Mouse (Mus musculus) retina, postnatal 7 days (tissue): ENCODE results near the gene Antxr1.

Source experiments
- DNase-seq: peaks from one replicate; pipeline ENCODE4 v3.0.0-alpha.2; 2012; ENCODE audit warnings: low read depth, low spot score

Antxr1 gene

DNA sequence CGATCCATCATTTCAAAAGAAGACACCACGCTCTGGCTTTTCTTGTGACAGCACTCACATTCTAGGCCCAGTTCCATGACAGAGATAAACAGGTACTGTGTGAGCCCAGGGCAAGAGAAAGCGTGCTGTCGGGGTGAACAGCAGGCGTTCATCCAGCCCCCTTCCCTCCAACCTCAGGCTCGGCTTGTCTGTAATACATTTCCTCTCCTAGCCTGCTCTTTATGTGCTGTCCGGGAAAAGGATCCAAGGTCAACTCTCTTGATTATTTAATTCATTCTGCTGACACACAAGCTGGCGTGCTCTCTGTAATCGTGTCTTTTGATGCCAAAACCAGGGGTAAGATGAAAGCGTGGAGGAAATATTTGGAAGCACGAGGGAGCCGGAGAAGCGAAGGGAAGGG lies 192.0 kb downstream of the Antxr1 start:
- DNase-seq, result no peak

DNA sequence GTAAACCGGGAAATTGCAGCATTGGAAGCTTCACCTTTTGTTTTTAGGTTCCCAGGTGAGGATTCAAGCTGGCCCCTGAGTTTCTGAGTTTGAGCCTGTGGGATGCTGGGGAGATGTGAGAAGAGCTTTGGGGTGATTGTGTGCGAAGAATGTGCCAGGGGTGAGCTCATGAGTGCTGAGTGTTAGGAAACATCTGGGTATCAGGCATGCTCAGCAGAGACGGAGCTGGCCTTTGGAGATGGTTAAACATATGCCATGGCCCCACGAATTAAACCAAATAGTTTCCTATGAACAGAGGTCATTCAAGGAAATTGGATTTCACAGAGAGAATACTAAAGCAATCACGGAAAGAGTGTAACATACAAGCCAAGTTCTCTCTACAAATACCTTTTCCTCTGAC lies 193.4 kb downstream of the Antxr1 start:
- no peak for DNase-seq

DNA sequence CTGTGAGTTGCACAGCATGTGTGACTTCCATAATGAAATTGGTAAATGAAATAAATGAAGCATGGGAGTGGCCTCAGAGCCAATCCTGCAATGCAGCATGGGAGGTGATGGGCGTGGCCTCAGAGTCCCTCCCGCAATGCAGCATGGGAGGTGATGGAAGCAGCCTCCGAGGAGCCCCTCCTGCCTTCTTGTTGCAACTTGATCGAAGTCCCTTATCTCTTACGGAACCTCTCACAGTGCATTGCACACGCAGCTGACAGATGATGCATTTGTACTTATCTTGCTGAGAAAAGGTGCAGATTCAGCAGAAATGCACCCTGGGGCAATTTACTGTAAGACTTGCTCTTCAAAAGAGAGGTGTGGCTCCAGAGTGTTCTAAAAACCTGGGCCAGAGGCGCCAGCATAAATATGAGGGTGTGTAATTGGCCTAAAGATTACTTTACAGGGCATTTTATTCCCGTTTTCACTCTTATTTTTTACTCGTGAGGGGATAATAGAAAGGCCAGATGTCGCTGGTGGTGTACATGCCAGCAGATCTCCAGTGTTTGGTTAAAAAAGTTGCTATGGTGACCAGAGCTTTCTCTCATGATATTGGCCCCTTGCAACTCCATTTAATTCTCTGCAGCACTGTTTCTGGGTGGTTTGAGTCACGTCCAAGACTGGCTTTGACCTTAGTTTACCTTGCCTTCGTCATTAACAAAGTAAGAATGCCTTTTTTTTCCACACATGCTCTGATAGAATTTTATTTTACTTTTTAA lies 195.6 kb downstream of the Antxr1 start:
- no peak for DNase-seq

DNA sequence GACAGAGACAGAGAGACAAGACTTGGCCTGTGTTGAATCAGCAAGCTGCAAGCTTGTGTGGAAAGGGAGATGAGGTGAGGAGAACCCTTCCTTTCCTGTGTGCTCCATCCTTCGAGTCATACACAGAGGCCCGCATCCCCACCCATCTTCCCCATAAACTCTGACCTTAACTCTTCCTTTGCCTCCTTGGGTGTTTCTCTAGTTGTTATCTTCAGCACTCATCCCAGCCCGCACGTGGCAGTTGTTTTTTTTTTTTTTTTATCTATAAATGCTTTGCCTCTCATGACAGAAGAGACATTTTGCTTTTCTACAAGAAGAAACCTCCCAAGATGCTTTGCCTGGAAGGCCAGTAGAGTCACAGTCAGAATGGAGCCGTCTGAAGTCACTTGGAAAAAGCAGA lies 197.1 kb downstream of the Antxr1 start:
- DNase-seq, result no peak

DNA sequence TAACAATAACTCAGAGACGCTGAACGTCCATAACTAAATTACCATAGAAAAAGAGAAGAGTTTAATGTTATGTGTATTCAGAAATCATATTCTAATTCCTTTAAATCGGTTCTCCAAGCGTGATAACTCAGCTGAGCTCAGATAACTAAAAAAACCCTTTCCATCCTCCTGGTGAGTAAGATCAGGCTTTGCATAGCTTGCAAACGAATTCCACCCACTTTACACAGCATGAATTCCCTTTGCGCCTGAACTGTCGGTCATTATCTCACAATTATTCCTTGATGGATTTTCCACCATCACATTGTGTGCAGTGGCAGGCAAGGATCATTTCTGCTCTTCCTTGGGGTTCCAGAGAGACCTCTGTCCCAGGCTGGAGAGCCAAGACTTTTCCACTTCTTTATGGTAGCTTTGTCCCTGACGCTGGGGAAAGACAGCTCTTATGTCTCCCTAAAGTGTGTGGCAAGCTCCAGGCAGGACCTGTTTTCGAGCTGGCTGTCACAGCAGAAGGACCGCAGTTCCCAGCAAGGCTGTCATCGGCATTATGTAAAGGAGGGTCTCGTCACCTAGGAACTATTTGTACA lies 201.6 kb downstream of the Antxr1 start:
- no peak for DNase-seq

DNA sequence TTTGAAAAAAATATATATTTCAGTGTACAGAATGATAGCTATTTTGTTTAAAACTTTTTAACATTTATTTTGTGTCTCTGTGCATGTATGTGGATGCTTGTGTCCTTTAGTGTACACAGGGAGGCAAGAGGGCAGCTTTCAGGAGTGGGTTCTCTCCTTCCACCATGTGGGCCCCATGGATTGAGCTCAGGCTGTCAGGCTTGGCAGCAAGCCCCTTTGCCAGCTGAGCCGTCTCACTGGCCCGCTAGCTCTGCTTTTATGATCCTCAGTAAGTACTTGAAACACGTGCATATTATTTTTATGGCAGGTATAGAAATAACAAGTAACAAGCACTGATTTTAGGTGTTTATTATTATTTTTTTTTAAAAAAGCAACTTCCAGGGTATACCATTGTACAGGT lies 202.1 kb downstream of the Antxr1 start:
- no peak for DNase-seq

DNA sequence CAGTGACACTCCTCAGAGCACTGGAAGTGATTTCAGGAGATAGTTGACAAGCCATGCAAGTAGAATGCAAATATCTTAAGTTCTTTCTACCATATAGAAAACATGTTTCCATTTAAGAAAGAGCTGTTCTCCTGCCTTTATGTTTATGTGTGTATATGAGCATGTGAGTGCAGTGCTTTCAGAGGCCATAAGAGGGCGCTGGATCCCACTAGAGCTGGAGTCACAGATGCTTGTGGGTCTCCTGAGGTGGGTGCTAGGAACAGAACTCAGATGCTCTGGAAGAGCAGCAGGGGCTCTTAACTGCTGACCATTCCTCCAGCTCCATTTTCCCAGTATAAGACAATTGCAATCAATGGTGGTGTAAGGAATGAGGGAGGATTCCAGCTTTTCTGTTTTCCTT lies 204.5 kb downstream of the Antxr1 start:
- no peak for DNase-seq

DNA sequence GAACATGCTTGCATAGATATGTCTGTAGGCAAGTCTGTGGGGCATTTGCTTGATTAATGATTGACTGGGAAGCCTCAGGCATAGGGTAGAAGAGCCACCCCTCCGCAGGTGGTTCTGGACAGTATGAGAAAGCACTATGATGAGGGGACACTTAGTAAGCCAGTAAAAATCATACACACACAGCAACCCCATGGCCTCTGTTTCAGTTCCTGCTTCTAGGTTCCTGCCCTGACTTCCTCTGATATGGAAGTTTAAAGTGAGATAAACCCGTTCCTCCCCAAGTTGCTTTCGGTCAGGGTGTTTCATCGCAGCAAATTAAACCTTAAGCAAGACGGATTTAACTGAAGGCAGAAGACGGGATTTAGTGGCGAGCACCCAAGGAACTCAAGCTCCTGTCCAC lies 205.0 kb downstream of the Antxr1 start:
- no peak for DNase-seq

DNA sequence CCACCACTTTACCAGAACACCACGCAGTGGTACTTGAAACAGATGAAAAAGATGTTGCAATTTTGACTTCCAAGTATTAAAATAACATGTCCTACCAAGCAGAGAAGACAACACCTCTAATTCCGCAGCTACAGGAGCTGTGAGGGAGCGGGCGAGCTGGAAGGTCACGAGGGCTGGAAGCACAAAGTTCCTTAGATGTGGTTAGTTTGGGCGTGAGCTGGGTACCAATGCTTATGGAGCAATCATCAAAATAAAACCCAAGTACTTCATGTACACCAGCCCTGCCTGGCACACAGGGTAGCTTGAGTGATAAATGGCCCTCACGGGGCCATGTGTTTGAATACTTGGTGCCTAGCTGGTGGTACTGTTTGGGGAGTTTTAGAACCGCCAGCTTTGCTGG lies 205.8 kb downstream of the Antxr1 start:
- DNase-seq, result no peak

DNA sequence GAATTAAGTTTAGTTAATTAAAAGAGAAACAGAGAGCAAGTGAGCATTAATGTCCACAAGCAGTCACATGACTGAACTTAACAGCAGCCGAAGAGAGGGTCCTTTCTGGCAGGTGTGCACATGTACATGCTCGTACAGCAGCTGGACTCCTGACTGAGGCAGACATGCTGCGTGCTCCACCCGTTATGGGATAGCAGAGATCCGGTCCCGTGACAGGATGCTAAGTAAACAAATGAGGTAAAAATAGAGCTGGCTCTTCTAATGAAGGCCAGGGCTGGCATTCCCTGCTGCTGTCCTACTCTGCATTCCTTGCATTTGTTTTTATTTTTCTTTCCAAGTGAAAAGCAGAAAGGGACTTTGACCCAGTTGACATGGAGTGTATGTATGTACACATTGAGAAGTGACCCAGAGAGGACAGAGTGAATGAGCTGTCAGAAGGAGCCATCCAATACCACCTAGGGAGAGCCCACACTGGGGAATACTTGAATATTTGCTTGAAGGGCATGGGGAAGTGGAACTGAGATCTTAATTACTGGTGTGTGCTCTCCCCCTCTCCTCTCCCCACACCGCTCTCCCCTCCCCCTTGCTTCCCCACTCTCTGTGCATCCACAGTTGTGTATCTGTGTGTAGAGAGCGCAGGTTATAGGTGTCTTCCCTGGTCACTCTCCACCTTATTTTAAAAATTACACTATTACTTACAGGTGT lies 208.4 kb downstream of the Antxr1 start:
- no peak for DNase-seq

DNA sequence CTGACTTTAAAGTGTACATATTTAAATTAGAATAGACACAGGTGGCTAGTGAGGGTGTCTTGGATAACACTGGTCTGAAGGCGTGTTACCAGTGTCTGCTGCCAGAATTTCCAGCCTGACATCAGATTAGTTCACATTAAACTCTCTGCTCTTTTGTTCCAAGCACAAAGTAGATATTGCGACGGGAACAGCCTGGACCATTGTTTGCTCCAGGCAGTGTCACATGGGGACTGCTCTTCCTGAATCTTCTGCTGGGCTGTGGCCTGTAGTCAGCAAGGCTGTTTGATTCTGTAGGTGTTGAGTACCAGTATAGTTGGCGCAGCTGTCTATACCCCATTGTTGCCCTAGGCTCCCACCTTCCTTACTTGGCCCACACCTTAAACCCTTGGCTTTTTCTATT lies 211.6 kb downstream of the Antxr1 start:
- no peak for DNase-seq

DNA sequence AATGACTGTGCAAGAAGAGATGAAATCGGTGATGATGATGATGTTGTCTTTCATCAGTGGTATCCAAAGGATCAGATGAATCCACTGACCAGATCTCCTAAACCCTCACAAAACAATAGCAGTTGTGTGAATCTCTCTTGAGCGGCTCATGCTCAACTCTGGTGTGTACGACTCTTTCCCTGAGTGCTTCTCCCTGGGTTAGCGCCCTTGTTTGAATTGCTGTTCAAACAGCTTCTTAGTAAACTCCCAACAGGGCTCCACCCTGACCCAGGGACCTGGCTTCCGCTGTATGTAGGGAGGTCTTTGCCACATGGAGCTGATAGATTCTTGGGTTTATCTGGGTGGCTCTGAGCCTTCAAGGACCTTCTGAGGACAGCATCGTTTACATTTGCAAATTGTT lies 212.2 kb downstream of the Antxr1 start:
- no peak for DNase-seq

DNA sequence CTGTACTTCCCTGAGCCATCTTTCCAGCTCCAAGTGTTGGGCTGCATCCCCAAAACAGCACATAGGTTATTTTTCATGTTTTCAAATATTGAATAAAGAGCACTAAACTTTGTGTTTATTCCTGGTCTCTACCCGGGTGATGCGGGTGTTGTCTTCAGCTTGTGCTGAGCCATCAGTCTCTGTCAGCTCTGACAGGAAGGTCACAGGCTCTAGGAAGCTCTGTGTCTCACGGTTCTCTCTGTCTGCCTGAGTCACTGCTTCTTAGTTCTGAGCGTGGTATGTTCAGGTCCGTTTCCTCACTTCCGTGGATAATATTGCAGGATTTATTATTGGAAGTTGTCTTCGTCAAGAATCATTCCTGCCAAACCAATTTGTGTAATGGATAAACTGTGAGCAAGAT lies 213.7 kb downstream of the Antxr1 start:
- no peak for DNase-seq

DNA sequence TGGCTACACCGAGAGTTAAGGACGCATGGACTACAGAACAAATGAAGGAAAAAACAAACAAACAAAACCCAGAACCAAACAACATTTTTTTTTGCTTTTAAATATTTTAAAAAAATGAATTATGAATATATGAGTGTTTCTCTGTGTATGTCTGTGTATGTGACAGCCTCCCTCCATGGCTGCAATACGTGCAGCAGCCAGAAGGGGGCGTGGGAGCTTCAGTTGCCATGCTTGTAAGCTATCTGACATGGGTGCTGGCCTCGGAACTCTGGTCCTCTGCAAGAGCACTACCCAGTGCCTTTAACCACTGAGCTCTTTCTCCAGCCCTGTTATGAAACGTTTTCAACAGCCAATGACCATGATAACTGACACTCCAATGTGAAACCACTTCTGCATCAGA lies 215.0 kb downstream of the Antxr1 start:
- DNase-seq, result no peak

DNA sequence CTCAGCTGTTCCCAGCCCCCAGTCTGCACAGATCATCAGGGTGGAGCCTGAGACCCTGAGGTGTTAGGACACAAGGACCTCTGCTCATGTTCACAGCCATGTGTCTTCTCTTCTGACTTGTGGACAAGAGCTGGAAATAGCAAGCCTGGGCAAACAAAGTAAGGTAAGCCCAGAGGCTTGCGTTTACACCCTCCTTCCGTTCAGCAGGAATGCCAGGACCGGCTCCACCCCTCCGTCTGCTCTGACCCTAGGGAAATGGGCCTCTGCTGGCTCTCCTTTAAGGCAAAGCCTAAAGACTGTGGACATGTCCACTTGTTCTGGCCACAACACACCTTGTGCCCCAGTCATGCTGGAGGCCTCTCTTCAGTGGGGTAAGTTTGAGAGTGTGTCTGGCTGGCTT lies 215.6 kb downstream of the Antxr1 start:
- DNase-seq, result no peak

DNA sequence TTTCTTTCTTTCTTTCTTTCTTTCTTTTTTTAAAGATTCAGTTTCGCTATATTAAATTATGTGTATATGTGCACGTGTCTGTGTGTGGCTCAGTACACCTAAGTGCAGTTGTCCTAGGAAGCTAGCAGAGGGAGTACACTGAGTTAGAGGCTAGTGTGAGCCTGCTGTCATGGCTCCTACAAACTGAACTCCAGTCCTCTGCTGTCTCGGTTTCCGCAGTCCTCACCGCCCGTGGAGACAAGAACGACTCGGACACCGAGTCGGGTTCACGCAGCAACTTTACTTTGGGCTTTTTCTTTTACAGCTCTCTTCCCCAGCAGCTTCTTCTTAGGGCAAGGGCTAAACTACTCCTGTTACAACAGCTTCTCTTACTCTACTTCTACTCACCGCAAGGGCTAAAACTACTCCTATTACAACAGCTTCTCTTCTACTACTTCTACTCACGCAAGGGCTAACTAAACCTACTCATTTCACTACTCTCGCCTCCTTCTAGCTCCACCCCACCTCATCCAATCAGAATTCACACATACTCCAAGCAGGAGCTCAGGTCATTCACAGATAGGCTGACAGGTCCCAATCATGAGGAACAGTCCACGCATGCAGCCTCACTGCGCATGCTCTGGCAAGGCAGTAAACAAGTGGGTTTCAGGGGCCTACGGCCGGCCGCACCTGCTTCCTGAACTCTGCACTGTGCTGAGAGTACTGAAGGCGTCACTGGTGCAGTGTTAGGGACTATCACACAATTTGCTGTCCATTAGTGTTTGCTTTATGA lies 216.4 kb downstream of the Antxr1 start:
- DNase-seq, result no peak

DNA sequence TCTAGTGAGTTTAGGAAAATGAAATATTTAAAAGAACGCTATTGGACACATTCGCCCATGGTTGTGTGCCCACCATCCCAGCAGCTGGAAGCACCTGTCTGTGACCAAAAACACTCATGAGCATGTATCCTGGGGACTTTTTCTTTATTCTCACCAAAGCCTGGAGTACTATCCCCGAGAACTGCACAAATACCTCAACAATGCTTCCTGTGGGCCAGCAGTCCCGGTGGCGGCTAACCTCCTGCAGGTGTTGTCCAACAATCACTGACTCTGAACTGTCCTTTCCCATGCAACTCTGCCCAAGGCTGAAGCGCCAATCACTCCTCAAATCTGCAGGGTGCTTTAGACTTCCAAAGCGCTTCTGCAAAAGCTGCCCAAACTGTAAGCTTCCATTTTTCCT lies 219.0 kb downstream of the Antxr1 start:
- DNase-seq, result no peak

DNA sequence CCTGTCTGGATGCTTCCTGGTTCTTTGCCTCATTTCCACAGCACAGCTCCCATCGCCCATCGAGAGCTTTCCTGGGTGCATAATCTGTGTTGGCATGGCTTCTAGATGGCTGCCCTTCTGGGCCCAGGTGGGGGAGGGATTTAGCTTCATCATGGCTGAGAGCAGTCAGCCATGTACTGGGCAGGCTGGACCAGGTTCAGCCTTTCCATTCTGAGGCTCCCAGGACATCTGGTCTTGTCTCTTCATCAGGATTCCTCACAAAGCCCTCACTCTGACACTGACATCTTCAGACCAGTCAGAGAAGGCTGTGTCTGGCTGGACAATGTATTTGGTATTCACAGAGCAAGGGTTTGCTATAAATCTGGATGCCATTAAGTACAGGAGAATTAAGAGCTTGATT lies 219.6 kb downstream of the Antxr1 start:
- DNase-seq, result no peak

DNA sequence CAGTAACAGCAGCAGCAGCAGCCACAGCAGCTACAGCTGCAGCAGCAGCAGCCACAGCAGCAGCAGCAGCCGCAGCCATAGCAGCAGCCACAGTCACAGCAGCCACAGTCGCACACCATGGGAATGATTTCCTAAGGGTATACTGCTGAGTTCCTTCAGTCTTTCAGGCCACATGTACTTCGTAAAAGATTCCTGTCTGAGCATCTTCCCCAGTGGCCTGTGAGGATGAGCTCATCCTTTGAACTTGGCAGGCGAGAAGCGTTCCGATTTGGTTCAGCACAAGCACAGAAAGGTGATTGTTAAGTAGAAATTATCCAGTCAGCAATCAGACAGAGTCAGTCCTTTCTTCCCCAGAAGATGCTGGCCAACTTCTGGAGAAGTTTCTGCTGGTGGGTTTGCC lies 223.5 kb downstream of the Antxr1 start:
- DNase-seq, result no peak

DNA sequence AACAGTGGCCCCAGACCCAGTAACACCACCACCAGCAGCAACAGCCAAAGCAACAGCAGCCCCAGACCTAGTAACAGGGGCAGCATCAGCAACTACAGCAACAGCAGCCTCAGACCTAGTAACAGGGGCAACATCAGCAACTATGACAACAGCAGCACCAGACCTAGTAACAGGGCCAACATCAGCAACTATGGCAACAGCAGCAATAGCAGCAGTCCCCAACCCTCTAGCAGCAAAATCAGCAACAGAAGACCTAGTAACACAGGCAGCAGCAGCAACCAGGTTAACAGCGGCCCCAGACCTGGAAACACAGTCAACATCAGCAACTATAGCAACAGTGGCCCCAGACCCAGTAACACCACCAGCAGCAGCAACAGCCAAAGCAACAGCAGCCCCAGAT lies 224.1 kb downstream of the Antxr1 start:
- DNase-seq, result no peak

DNA sequence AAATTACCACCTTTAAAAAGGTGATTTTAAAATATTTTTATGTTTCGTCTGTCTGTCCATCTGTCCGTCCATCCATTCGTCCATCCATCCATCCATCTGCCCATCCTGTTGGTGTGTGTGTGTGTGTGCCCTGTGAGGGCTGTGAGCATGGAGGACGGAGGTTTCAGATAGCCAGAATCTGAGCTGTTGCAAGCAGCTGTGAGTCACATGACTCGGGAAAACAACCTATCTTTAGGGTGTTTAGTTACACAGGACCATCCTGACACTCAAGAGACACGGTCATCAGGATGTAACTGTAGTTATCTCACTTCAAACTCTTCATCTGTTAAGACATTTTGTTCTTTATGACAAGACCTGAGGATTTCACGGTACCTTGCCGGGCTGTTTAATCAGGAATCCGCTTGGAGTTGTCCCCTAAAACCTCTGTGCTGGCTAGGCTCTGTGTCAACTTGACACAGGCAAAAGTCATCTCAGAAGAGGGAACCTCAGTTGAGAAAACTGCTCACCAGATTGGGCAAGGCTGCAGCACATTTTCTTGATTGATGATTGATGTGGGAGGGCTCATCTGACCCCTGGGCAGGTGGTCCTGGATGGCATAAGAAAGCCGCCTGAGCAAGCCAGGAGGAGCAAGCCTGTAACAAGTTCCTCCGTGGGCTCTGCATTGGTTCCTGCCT lies 231.4 kb downstream of the Antxr1 start, which contains the start of gene D6Ertd527e:
D6Ertd527e (plus strand) TSS at position 624 of the 674 bp plus-strand sequence.
- no peak for DNase-seq

DNA sequence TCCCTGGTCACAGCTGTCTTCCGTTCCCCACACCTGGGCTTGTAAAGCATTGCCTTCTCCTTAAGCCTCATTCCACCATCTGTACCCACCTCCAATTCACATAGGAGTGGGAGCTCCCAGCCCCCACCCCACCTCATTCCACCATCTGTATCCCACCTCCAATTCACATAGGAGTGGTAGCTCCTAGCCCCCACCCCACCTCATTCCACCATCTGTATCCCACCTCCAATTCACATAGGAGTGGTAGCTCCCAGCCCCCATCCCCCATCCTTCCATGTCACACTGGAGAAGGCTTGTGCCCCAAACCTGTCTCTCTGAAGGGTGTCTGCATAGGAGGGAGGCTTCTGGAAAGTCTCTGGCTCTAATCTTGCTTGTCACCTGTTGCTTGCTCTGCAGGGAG lies 232.3 kb downstream of the Antxr1 start:
- no peak for DNase-seq
